Mouse (Mus musculus) stomach, postnatal 0 days (tissue): ENCODE results near the gene Ip6k3.

Experiments
- CTCF ChIP-seq: IDR thresholded peaks from 2 replicates; pipeline ENCODE4 v1.5.1; 2016; ENCODE audit warnings: antibody characterized with exemption, low read depth, mild to moderate bottlenecking, moderate library complexity
- EP300 ChIP-seq: optimal IDR thresholded peaks from 2 replicates; pipeline ENCODE3; 2016; ENCODE audit warnings: antibody characterized with exemption

DNA sequence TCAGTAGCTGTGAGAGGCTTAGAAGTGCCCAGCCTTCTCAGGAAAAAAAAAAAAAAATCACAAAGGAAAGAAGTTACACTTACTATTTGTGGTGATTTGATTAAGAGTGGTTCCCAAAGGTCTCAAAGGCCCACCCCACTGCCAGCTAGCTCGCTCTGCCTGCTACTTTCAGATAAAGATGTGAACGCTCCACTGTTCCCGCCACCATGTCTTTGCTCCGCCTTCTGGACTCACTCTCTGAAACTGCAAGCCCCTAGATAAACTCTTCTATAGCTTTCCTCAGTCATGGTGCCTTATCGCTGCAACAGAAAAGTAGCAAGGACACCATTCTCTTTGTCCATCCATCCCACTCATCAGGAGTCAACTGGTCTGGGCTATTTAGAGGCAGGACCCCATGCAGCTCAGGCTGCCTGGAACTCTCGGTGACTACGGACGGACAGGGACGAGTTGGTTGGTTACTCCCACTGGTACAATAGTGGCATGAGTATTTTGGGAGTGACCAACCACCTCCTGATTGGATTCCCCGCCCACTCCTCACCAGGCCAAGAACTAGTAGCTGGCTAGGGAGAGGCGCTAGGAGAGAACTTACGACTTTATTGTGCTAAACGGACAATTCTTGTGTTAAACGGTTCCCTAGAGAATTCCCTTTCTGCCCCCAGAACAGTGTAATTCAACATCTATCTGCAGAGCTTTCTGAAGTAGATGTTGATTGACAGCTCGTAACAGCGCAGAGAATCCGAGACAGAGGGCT is 11.0 kb upstream of the Ip6k3 start:
- TF ChIP-seq CTCF: no peak
- TF ChIP-seq EP300: no peak
